Mouse (Mus musculus) forebrain, embryonic 13.5 days (tissue): ENCODE data around the gene Arpc5. TPM values are rescaled to one million over a fixed set of nuclear protein-coding genes. Genes with fewer than 3 reads are reported as not detected.
"Not testable (repeated sequence)": the region's sequence is repeated elsewhere in the genome, so short reads cannot be mapped to it uniquely, and the experiment has no call there.

Experiments
- ATAC-seq: fragments of 200-750 bp; cut with Nextera tagmentation; 2 replicates; pipeline ENCODE4 v1.8.0; 2017
- H3K27ac ChIP-seq: fragments of 300-500 bp; sonication (generic); 2 replicates; pipeline ENCODE4 v1.5.1; 2015; ENCODE audit warnings: inconsistent platforms, mild to moderate bottlenecking, moderate library complexity
- H3K27me3 ChIP-seq: fragments of 300-500 bp; sonication (generic); 2 replicates; pipeline ENCODE4 v1.6.1; 2015; ENCODE audit warnings: mild to moderate bottlenecking, inconsistent platforms
- H3K36me3 ChIP-seq: fragments of 300-500 bp; sonication (generic); 2 replicates; pipeline ENCODE4 v1.6.1; 2015; ENCODE audit warnings: mild to moderate bottlenecking, inconsistent platforms; ENCODE audit not compliant: poor library complexity, severe bottlenecking
- H3K4me1 ChIP-seq: fragments of 300-500 bp; sonication (generic); 2 replicates; pipeline ENCODE4 v1.6.1; 2015; ENCODE audit warnings: inconsistent platforms
- H3K4me2 ChIP-seq: fragments of 300-500 bp; sonication (generic); 2 replicates; pipeline ENCODE4 v1.6.1; 2015; ENCODE audit warnings: inconsistent platforms, mild to moderate bottlenecking, moderate library complexity
- H3K4me3 ChIP-seq: fragments of 300-500 bp; sonication (generic); 2 replicates; pipeline ENCODE4 v1.5.1; 2015; ENCODE audit warnings: mild to moderate bottlenecking, inconsistent platforms
- H3K9ac ChIP-seq: fragments of 300-500 bp; sonication (generic); 2 replicates; pipeline ENCODE4 v1.6.1; 2015; ENCODE audit warnings: mild to moderate bottlenecking, inconsistent platforms
- H3K9me3 ChIP-seq: fragments of 300-500 bp; sonication (generic); replicated peaks from 2 replicates; pipeline ENCODE4 v1.6.1; 2016; ENCODE audit warnings: inconsistent platforms
- WGBS: fragments of 180-500 bp; shearing (Covaris S2); methylation state at CpG from one replicate; pipeline ENCODE4 v1.1.7; 2015; 5-methylcytosine and 5-hydroxymethylcytosine counted together
- polyA plus RNA-seq: library from polyadenylated mRNA; unstranded; fragments of >200 nt; fragmentation: Nextera tagmentation; extraction: Ambion mirVana; gene quantifications from 2 replicates; pipeline ENCODE4 v1.2.1, GENCODE M21; 2015

Gene Arpc5
- polyA plus RNA-seq, 1 experiment from 2014 or later = 312 TPM

- Histone ChIP-seq H3K9me3 (no peaks in the 10 kb centered on the region), H3K27ac (no peak overlapping the region), H3K4me1 (peaks cover 13% of the 10 kb centered on the region), H3K9ac (no peak overlapping the region), H3K4me3 (no peak overlapping the region), H3K4me2 (no peak overlapping the region), H3K27me3 (no peaks in the 10 kb centered on the region), H3K36me3 (no peaks in the 10 kb centered on the region)
- WGBS = 74% methylated on average over 9 of the region's 9 CpGs
- no peak for ATAC-seq
Observed at GRCm38 (mm10) chr1:152749276-152749675, 17.1 kb upstream of the Arpc5 start.

GRCm38 (mm10) chr1:152750312-152750965 is 15.9 kb upstream of the Arpc5 start, which contains the start of gene Apobec4:
Gene Apobec4, plus strand, starts transcription at chr1:152750551.
- Histone ChIP-seq H3K4me2 (peak within 1 kb of the TSS; percentile 13; the same call in 1 of the 2 replicates), H3K4me3 (no peak within 1 kb of the TSS), H3K9me3 (no peaks in the 10 kb centered on the region), H3K27me3 (no peaks in the 10 kb centered on the region), H3K36me3 (no peaks in the 10 kb centered on the region), H3K9ac (no peak within 1 kb of the TSS), H3K27ac (peak within 1 kb of the TSS; percentile 55; the same call in 1 of the 2 replicates), H3K4me1 (peaks cover 13% of the 10 kb centered on the region)
- WGBS = 43% methylated on average over 13 of the region's 13 CpGs
- peak; percentile 76 for ATAC-seq

- no peak overlapping the region for H3K9ac ChIP-seq
- WGBS = 86% methylated on average over 2 of the region's 2 CpGs
- ATAC-seq = no peak
- H3K4me1 ChIP-seq = peaks cover 12% of the 10 kb centered on the region
- no peaks in the 10 kb centered on the region for H3K36me3 ChIP-seq
- H3K4me3 ChIP-seq = no peak overlapping the region
- no peaks in the 10 kb centered on the region for H3K27me3 ChIP-seq
- H3K9me3 ChIP-seq = no peaks in the 10 kb centered on the region
- H3K4me2 ChIP-seq = no peak overlapping the region
- no peak overlapping the region for H3K27ac ChIP-seq
Observed at GRCm38 (mm10) chr1:152761791-152762190, 4.6 kb upstream of the Arpc5 start.

GRCm38 (mm10) chr1:152766804-152767748 is 734 bp downstream of the Arpc5 start:
- Histone ChIP-seq H3K36me3 (peaks cover 27% of the 10 kb centered on the region), H3K4me1 (peaks cover 21% of the 10 kb centered on the region), H3K27ac (peak overlapping the region; percentile 79), H3K9me3 (no peaks in the 10 kb centered on the region), H3K4me2 (peak overlapping the region; percentile 80), H3K4me3 (peak overlapping the region; percentile 92), H3K27me3 (no peaks in the 10 kb centered on the region), H3K9ac (peak overlapping the region; percentile 95)
- peak; percentile 70; the same call in 1 of the 2 replicates for ATAC-seq
- WGBS = under 1% methylated on average over 60 of the region's 60 CpGs

GRCm38 (mm10) chr1:152767749-152768488 is 1.6 kb downstream of the Arpc5 start:
- no peaks in the 10 kb centered on the region for H3K27me3 ChIP-seq
- peaks cover 21% of the 10 kb centered on the region for H3K4me1 ChIP-seq
- WGBS = 6% methylated on average over 5 of the region's 5 CpGs
- H3K9me3 ChIP-seq = no peaks in the 10 kb centered on the region
- peak; percentile 14; the same call in 1 of the 2 replicates for ATAC-seq
- H3K36me3 ChIP-seq = peaks cover 36% of the 10 kb centered on the region
- peak overlapping the region; percentile 80 for H3K4me2 ChIP-seq
- peak overlapping the region; percentile 95; the same call in 1 of the 2 replicates for H3K9ac ChIP-seq
- no peak overlapping the region for H3K27ac ChIP-seq
- H3K4me3 ChIP-seq = peak overlapping the region; percentile 92

GRCm38 (mm10) chr1:152771016-152771415 is 4.7 kb downstream of the Arpc5 start:
- WGBS = 91% methylated on average over 9 of the region's 9 CpGs
- H3K4me1 ChIP-seq = 0 out of 2 replicates have a peak, but pooled peaks cover 9% of the 10 kb centered on the region
- H3K4me3 ChIP-seq = no peak overlapping the region
- no peaks in the 10 kb centered on the region for H3K9me3 ChIP-seq
- H3K36me3 ChIP-seq = peaks cover 64% of the 10 kb centered on the region
- no peak overlapping the region for H3K4me2 ChIP-seq
- H3K9ac ChIP-seq = no peak overlapping the region
- no peak overlapping the region for H3K27ac ChIP-seq
- no peaks in the 10 kb centered on the region for H3K27me3 ChIP-seq
- ATAC-seq = no peak

- H3K9ac ChIP-seq, H3K27ac ChIP-seq, H3K27me3 ChIP-seq, H3K9me3 ChIP-seq, ATAC-seq, H3K4me3 ChIP-seq, H3K4me2 ChIP-seq, H3K4me1 ChIP-seq: not testable (repeated sequence)
- 98% methylated on average over 3 of the region's 3 CpGs for WGBS
- peaks cover 64% of the 10 kb centered on the region for H3K36me3 ChIP-seq
Observed at GRCm38 (mm10) chr1:152774601-152775000, 8.3 kb downstream of the Arpc5 start.

- H3K36me3 ChIP-seq = peaks cover 25% of the 10 kb centered on the region
- no peak overlapping the region for H3K27ac ChIP-seq
- no peak overlapping the region for H3K9ac ChIP-seq
- H3K4me2 ChIP-seq = no peak overlapping the region
- no peak overlapping the region for H3K4me3 ChIP-seq
- H3K27me3 ChIP-seq = no peaks in the 10 kb centered on the region
- 41% methylated on average over 10 of the region's 10 CpGs for WGBS
- ATAC-seq = peak; percentile 75; the same call in 1 of the 2 replicates
- no peaks in the 10 kb centered on the region for H3K9me3 ChIP-seq
- H3K4me1 ChIP-seq = no peaks in the 10 kb centered on the region
Observed at GRCm38 (mm10) chr1:152779071-152779737, 12.9 kb downstream of the Arpc5 start.

GRCm38 (mm10) chr1:152784620-152785019 is 18.3 kb downstream of the Arpc5 start:
- Histone ChIP-seq H3K36me3 (no peaks in the 10 kb centered on the region), H3K4me1 (no peaks in the 10 kb centered on the region), H3K27ac (no peak overlapping the region), H3K9me3 (no peaks in the 10 kb centered on the region), H3K4me2 (no peak overlapping the region), H3K9ac (no peak overlapping the region), H3K27me3 (no peaks in the 10 kb centered on the region), H3K4me3 (no peak overlapping the region)
- no peak for ATAC-seq
- WGBS = 98% methylated on average over 8 of the region's 8 CpGs

GRCm38 (mm10) chr1:152785446-152785845 is 19.1 kb downstream of the Arpc5 start:
- H3K9me3 ChIP-seq, H3K4me2 ChIP-seq, H3K27ac ChIP-seq, H3K36me3 ChIP-seq, H3K4me1 ChIP-seq, H3K27me3 ChIP-seq, H3K9ac ChIP-seq, ATAC-seq, H3K4me3 ChIP-seq: not testable (repeated sequence)
- 91% methylated on average over 3 of the region's 3 CpGs for WGBS

GRCm38 (mm10) chr1:152786953-152787352 is 20.6 kb downstream of the Arpc5 start:
- no peak for ATAC-seq
- 92% methylated on average over 4 of the region's 4 CpGs for WGBS
- H3K4me3 ChIP-seq = no peak overlapping the region
- H3K4me1 ChIP-seq = 0 out of 2 replicates have a peak, but pooled peaks cover 5% of the 10 kb centered on the region
- H3K27ac ChIP-seq = no peak overlapping the region
- H3K27me3 ChIP-seq = no peaks in the 10 kb centered on the region
- H3K4me2 ChIP-seq = no peak overlapping the region
- no peaks in the 10 kb centered on the region for H3K9me3 ChIP-seq
- no peaks in the 10 kb centered on the region for H3K36me3 ChIP-seq
- no peak overlapping the region for H3K9ac ChIP-seq
